Mouse (Mus musculus) liver, postnatal 0 days (tissue): ENCODE results near the gene Urb1.

Experiments used
- CTCF ChIP-seq: sonication (generic); IDR thresholded peaks from 2 replicates; pipeline ENCODE4 v1.5.1; 2016; ENCODE audit warnings: antibody characterized with exemption, low read depth
- EP300 ChIP-seq: IDR thresholded peaks from 2 replicates; pipeline ENCODE4 v1.6.1; 2016; ENCODE audit warnings: antibody characterized with exemption, low read depth, mild to moderate bottlenecking

- TF ChIP-seq EP300 (no peak), CTCF (no peak)
Measured at GRCm38 (mm10) chr16:90842164-90842563, 32.0 kb upstream of the Urb1 start.
